Mouse (Mus musculus): ENCODE data around the gene Gm49416. TPM values are rescaled to one million over a fixed set of nuclear protein-coding genes. Genes with fewer than 3 reads are reported as not detected.

The Gm49416 gene
- total and polyA plus RNA-seq, 2 experiments from 2014 or later, result not detected

DNA sequence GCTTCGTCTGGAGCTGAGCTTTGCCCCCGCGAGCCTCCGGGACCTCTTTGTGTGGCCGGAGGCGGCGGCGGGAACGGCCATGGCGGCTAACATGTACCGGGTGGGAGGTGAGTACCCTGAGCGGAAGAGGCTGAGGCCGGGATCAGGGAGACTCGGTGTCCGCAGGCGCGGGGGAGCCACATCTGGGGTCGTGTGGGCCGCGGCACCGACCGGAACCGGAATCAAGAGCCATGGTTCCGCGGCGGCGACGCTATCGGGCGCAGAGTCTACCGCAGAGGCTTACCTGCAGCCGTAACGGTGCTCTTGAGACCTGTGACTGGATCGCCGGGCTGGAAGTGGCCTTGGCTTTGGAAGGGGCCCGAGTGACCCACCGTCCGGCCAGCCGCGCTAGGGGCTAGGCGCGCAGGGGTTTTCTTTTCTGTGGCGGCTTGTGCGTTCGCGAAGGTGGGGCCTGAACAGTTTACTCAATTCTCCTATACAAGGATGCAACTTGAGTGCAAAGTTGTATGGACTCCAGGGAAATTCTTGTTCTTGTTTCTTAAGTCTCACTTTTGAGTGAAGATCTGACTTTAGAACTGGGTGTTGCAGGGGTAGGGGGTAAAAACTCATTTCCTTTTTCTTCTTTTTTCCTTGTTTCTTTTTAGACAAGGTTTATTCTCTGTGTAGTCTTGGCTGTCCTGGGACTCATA lies 53.7 kb downstream of the Gm49416 start:
- H3K27me3 ChIP-seq (ENCODE audit: insufficient read depth, low read length), result no peaks in the 10 kb centered on the region
- TF ChIP-seq CTCF (IDR thresholded peaks at IDR 0.05), result no peak
- no peaks in the 10 kb centered on the region for H3K9me3 ChIP-seq (ENCODE audit: low read length)
- ATAC-seq (ENCODE audit: low FRiP score), result peak; percentile 79
- H3K4me3 ChIP-seq (ENCODE audit: low read depth, low read length), result peak overlapping the region; percentile 71
- under 1% methylated on average over 46 of the region's 46 CpGs for WGBS
- H3K36me3 ChIP-seq (ENCODE audit: insufficient read depth, low read length), result peaks cover 18% of the 10 kb centered on the region
- H3K4me2 ChIP-seq (ENCODE audit: low read depth, low read length, poor library complexity, severe bottlenecking), result peak overlapping the region; percentile 63
- DNase-seq (ENCODE audit: low spot score), result peak; percentile 50
- H3K27ac ChIP-seq (ENCODE audit: low read depth, low read length), result peak overlapping the region; percentile 95
- H3K9ac ChIP-seq (replicated peaks; ENCODE audit: low read length, poor library complexity, severe bottlenecking), result peak overlapping the region; percentile 87
- no peaks in the 10 kb centered on the region; the same call in 1 of the 2 replicates for H3K4me1 ChIP-seq (ENCODE audit: insufficient read depth, low read length)

- WGBS, result 69% methylated on average over 2 of the region's 2 CpGs
- peaks cover 25% of the 10 kb centered on the region for H3K36me3 ChIP-seq (ENCODE audit: insufficient read depth, low read length)
- H3K27ac ChIP-seq (ENCODE audit: low read depth, low read length), result no peak overlapping the region
Measured at GRCm38 (mm10) chr19:8943047-8943446, 54.3 kb downstream of the Gm49416 start.

GRCm38 (mm10) chr19:8944062-8944461 lies 55.3 kb downstream of the Gm49416 start:
- no peaks in the 10 kb centered on the region for H3K9me3 ChIP-seq (ENCODE audit: low read length)
- peaks cover 35% of the 10 kb centered on the region for H3K36me3 ChIP-seq (ENCODE audit: insufficient read depth, low read length)
- H3K27me3 ChIP-seq (ENCODE audit: insufficient read depth, low read length), result no peaks in the 10 kb centered on the region
- no peak for TF ChIP-seq CTCF (IDR thresholded peaks at IDR 0.05)
- no peak for ATAC-seq (ENCODE audit: low FRiP score)
- WGBS, result 66% methylated on average over 5 of the region's 5 CpGs
- H3K9ac ChIP-seq (replicated peaks; ENCODE audit: low read length, poor library complexity, severe bottlenecking), result 0 out of 2 replicates have a peak overlapping the region, but pooled peaks have one; percentile 29
- H3K4me3 ChIP-seq (ENCODE audit: low read depth, low read length), result no peak overlapping the region
- DNase-seq (ENCODE audit: low spot score), result no peak
- no peak overlapping the region for H3K27ac ChIP-seq (ENCODE audit: low read depth, low read length)
- no peak overlapping the region for H3K4me2 ChIP-seq (ENCODE audit: low read depth, low read length, poor library complexity, severe bottlenecking)
- no peaks in the 10 kb centered on the region; the same call in 1 of the 2 replicates for H3K4me1 ChIP-seq (ENCODE audit: insufficient read depth, low read length)

More at GRCm38 (mm10) chr19:8943047-8943446, 54.3 kb downstream of the Gm49416 start:
- H3K9me3 ChIP-seq (ENCODE audit: low read length), result no peaks in the 10 kb centered on the region
- H3K9ac ChIP-seq (replicated peaks; ENCODE audit: low read length, poor library complexity, severe bottlenecking), result peak overlapping the region; percentile 87; the same call in 1 of the 2 replicates
- peak overlapping the region; percentile 63 for H3K4me2 ChIP-seq (ENCODE audit: low read depth, low read length, poor library complexity, severe bottlenecking)
- ATAC-seq (ENCODE audit: low FRiP score) (no peak), DNase-seq (ENCODE audit: low spot score) (no peak)
- no peak for TF ChIP-seq CTCF (IDR thresholded peaks at IDR 0.05)
- H3K4me3 ChIP-seq (ENCODE audit: low read depth, low read length), result peak overlapping the region; percentile 71
- H3K27me3 ChIP-seq (ENCODE audit: insufficient read depth, low read length), result no peaks in the 10 kb centered on the region
- H3K4me1 ChIP-seq (ENCODE audit: insufficient read depth, low read length), result no peaks in the 10 kb centered on the region; the same call in 1 of the 2 replicates

GRCm38 (mm10) chr19:8944750-8945149 lies 56.0 kb downstream of the Gm49416 start:
- WGBS, result 36% methylated on average over 5 of the region's 5 CpGs
- Histone ChIP-seq H3K4me3 (ENCODE audit: low read depth, low read length) (no peak overlapping the region), H3K9me3 (ENCODE audit: low read length) (no peaks in the 10 kb centered on the region), H3K4me2 (ENCODE audit: low read depth, low read length, poor library complexity, severe bottlenecking) (no peak overlapping the region), H3K27ac (ENCODE audit: low read depth, low read length) (no peak overlapping the region), H3K27me3 (ENCODE audit: insufficient read depth, low read length) (no peaks in the 10 kb centered on the region), H3K9ac (replicated peaks; ENCODE audit: low read length, poor library complexity, severe bottlenecking) (peak overlapping the region; percentile 8; the same call in 1 of the 2 replicates), H3K36me3 (ENCODE audit: insufficient read depth, low read length) (peaks cover 39% of the 10 kb centered on the region), H3K4me1 (ENCODE audit: insufficient read depth, low read length) (no peaks in the 10 kb centered on the region; the same call in 1 of the 2 replicates)
- no peak for TF ChIP-seq CTCF (IDR thresholded peaks at IDR 0.05)
- ATAC-seq (ENCODE audit: low FRiP score), result no peak
- DNase-seq (ENCODE audit: low spot score), result peak; percentile 85

Small RNA genes within 50 kb of the gene (microRNA-seq; reads per million reads assigned to microRNA genes)
- not detected for gene Mir5136 (ENCODE audit: borderline number of aligned reads)

Other genes with a start within 250 kb of the Gm49416 start
Only the 30 nearest of the 33 such genes appear.
- 111 and 133 TPM in 2 replicates for gene Slc3a2, start 165.6 kb upstream of the Gm49416 start, total RNA-seq (2014; rRNA removed)
- gene Slc3a2, start 165.6 kb upstream of the Gm49416 start, polyA plus RNA-seq (2015; fragmentation: Nextera tagmentation; extraction: Ambion mirVana), result 212 and 223 TPM in 2 replicates
- gene Wdr74, start 153.1 kb upstream of the Gm49416 start, total RNA-seq (2014; rRNA removed), result 50.9 and 65.7 TPM in 2 replicates
- 85.9 and 88.2 TPM in 2 replicates for gene Wdr74, start 153.1 kb upstream of the Gm49416 start, polyA plus RNA-seq (2015; fragmentation: Nextera tagmentation; extraction: Ambion mirVana)
- gene 1700092M07Rik, start 148.2 kb upstream of the Gm49416 start, total RNA-seq (2014; rRNA removed), result not detected in 2 replicates
- gene 1700092M07Rik, start 148.2 kb upstream of the Gm49416 start, polyA plus RNA-seq (2015; fragmentation: Nextera tagmentation; extraction: Ambion mirVana), result 0.64 TPM in 1 of 2 replicates, not detected in the other
- 112 and 147 TPM in 2 replicates for gene Stx5a, start 147.5 kb upstream of the Gm49416 start, total RNA-seq (2014; rRNA removed)
- 104 and 106 TPM in 2 replicates for gene Stx5a, start 147.5 kb upstream of the Gm49416 start, polyA plus RNA-seq (2015; fragmentation: Nextera tagmentation; extraction: Ambion mirVana)
- gene Nxf1, start 131.9 kb upstream of the Gm49416 start, total RNA-seq (2014; rRNA removed), result 67.4 and 75.6 TPM in 2 replicates
- 90.0 and 92.8 TPM in 2 replicates for gene Nxf1, start 131.9 kb upstream of the Gm49416 start, polyA plus RNA-seq (2015; fragmentation: Nextera tagmentation; extraction: Ambion mirVana)
- gene Tmem223, start 117.9 kb upstream of the Gm49416 start, total RNA-seq (2014; rRNA removed), result 210 and 320 TPM in 2 replicates
- 202 and 230 TPM in 2 replicates for gene Tmem223, start 117.9 kb upstream of the Gm49416 start, polyA plus RNA-seq (2015; fragmentation: Nextera tagmentation; extraction: Ambion mirVana)
- gene Tmem179b, start 114.5 kb upstream of the Gm49416 start, total RNA-seq (2014; rRNA removed), result 20.4 and 27.3 TPM in 2 replicates
- 19.1 and 21.1 TPM in 2 replicates for gene Tmem179b, start 114.5 kb upstream of the Gm49416 start, polyA plus RNA-seq (2015; fragmentation: Nextera tagmentation; extraction: Ambion mirVana)
- 32.5 and 38.7 TPM in 2 replicates for gene Taf6l, start 102.5 kb upstream of the Gm49416 start, total RNA-seq (2014; rRNA removed)
- gene Taf6l, start 102.5 kb upstream of the Gm49416 start, polyA plus RNA-seq (2015; fragmentation: Nextera tagmentation; extraction: Ambion mirVana), result 25.2 and 26.4 TPM in 2 replicates
- gene Polr2g, start 90.3 kb upstream of the Gm49416 start, total RNA-seq (2014; rRNA removed), result 67.2 and 67.5 TPM in 2 replicates
- gene Polr2g, start 90.3 kb upstream of the Gm49416 start, polyA plus RNA-seq (2015; fragmentation: Nextera tagmentation; extraction: Ambion mirVana), result 163 and 171 TPM in 2 replicates
- 6.0 and 6.2 TPM in 2 replicates for gene Zbtb3, start 86.4 kb upstream of the Gm49416 start, total RNA-seq (2014; rRNA removed)
- gene Zbtb3, start 86.4 kb upstream of the Gm49416 start, polyA plus RNA-seq (2015; fragmentation: Nextera tagmentation; extraction: Ambion mirVana), result 3.2 and 4.5 TPM in 2 replicates
- 63.0 and 63.8 TPM in 2 replicates for gene Ttc9c, start 69.6 kb upstream of the Gm49416 start, total RNA-seq (2014; rRNA removed)
- gene Ttc9c, start 69.6 kb upstream of the Gm49416 start, polyA plus RNA-seq (2015; fragmentation: Nextera tagmentation; extraction: Ambion mirVana), result 38.8 and 45.3 TPM in 2 replicates
- gene Hnrnpul2, start 68.9 kb upstream of the Gm49416 start, total RNA-seq (2014; rRNA removed), result 25.9 and 36.2 TPM in 2 replicates
- gene Hnrnpul2, start 68.9 kb upstream of the Gm49416 start, polyA plus RNA-seq (2015; fragmentation: Nextera tagmentation; extraction: Ambion mirVana), result 4.6 and 5.5 TPM in 2 replicates
- gene AC129217.1, start 59.2 kb upstream of the Gm49416 start, total RNA-seq (2014; rRNA removed), result 5.6 and 12.7 TPM in 2 replicates
- not detected in 2 replicates for gene AC129217.1, start 59.2 kb upstream of the Gm49416 start, polyA plus RNA-seq (2015; fragmentation: Nextera tagmentation; extraction: Ambion mirVana)
- gene Bscl2, start 51.5 kb upstream of the Gm49416 start, total RNA-seq (2014; rRNA removed), result 112 and 121 TPM in 2 replicates
- gene Bscl2, start 51.5 kb upstream of the Gm49416 start, polyA plus RNA-seq (2015; fragmentation: Nextera tagmentation; extraction: Ambion mirVana), result 101 and 108 TPM in 2 replicates
- gene Gng3, start 49.7 kb upstream of the Gm49416 start, total RNA-seq (2014; rRNA removed), result 103 and 119 TPM in 2 replicates
- gene Gng3, start 49.7 kb upstream of the Gm49416 start, polyA plus RNA-seq (2015; fragmentation: Nextera tagmentation; extraction: Ambion mirVana), result 746 and 809 TPM in 2 replicates
- gene Lrrn4cl, start 38.2 kb upstream of the Gm49416 start, total RNA-seq (2014; rRNA removed), result 2.7 and 3.5 TPM in 2 replicates
- 2.0 and 2.1 TPM in 2 replicates for gene Lrrn4cl, start 38.2 kb upstream of the Gm49416 start, polyA plus RNA-seq (2015; fragmentation: Nextera tagmentation; extraction: Ambion mirVana)
- gene Ubxn1, start 17.4 kb upstream of the Gm49416 start, total RNA-seq (2014; rRNA removed), result 73.5 and 73.8 TPM in 2 replicates
- gene Ubxn1, start 17.4 kb upstream of the Gm49416 start, polyA plus RNA-seq (2015; fragmentation: Nextera tagmentation; extraction: Ambion mirVana), result 142 and 143 TPM in 2 replicates
- gene Uqcc3, start 8.0 kb upstream of the Gm49416 start, total RNA-seq (2014; rRNA removed), result 22.6 and 26.5 TPM in 2 replicates
- 64.2 and 65.0 TPM in 2 replicates for gene Uqcc3, start 8.0 kb upstream of the Gm49416 start, polyA plus RNA-seq (2015; fragmentation: Nextera tagmentation; extraction: Ambion mirVana)
- 4.2 and 6.6 TPM in 2 replicates for gene Lbhd1, start 5.2 kb upstream of the Gm49416 start, total RNA-seq (2014; rRNA removed)
- gene Lbhd1, start 5.2 kb upstream of the Gm49416 start, polyA plus RNA-seq (2015; fragmentation: Nextera tagmentation; extraction: Ambion mirVana), result 17.7 and 20.6 TPM in 2 replicates
- not detected in 2 replicates for gene Gm49403, start 5.0 kb upstream of the Gm49416 start, total RNA-seq (2014; rRNA removed)
- gene Gm49403, start 5.0 kb upstream of the Gm49416 start, polyA plus RNA-seq (2015; fragmentation: Nextera tagmentation; extraction: Ambion mirVana), result not detected in 2 replicates
- 17.8 and 23.7 TPM in 2 replicates for gene 1810009A15Rik, start 73 bp upstream of the Gm49416 start, total RNA-seq (2014; rRNA removed)
- 29.2 and 32.9 TPM in 2 replicates for gene 1810009A15Rik, start 73 bp upstream of the Gm49416 start, polyA plus RNA-seq (2015; fragmentation: Nextera tagmentation; extraction: Ambion mirVana)
- gene Ints5, start 4.1 kb downstream of the Gm49416 start, total RNA-seq (2014; rRNA removed), result 30.3 and 37.8 TPM in 2 replicates
- gene Ints5, start 4.1 kb downstream of the Gm49416 start, polyA plus RNA-seq (2015; fragmentation: Nextera tagmentation; extraction: Ambion mirVana), result 20.2 and 21.8 TPM in 2 replicates
- gene Ganab, start 9.1 kb downstream of the Gm49416 start, total RNA-seq (2014; rRNA removed), result 86.9 and 88.5 TPM in 2 replicates
- 49.4 and 49.8 TPM in 2 replicates for gene Ganab, start 9.1 kb downstream of the Gm49416 start, polyA plus RNA-seq (2015; fragmentation: Nextera tagmentation; extraction: Ambion mirVana)
- gene B3gat3, start 31.4 kb downstream of the Gm49416 start, total RNA-seq (2014; rRNA removed), result 111 TPM in 2 replicates
- gene B3gat3, start 31.4 kb downstream of the Gm49416 start, polyA plus RNA-seq (2015; fragmentation: Nextera tagmentation; extraction: Ambion mirVana), result 95.5 and 99.7 TPM in 2 replicates
- gene Rom1, start 40.4 kb downstream of the Gm49416 start, total RNA-seq (2014; rRNA removed), result 3.0 and 6.3 TPM in 2 replicates
- 2.7 and 3.5 TPM in 2 replicates for gene Rom1, start 40.4 kb downstream of the Gm49416 start, polyA plus RNA-seq (2015; fragmentation: Nextera tagmentation; extraction: Ambion mirVana)
- 6.3 and 9.3 TPM in 2 replicates for gene Eml3, start 40.6 kb downstream of the Gm49416 start, total RNA-seq (2014; rRNA removed)
- 8.7 and 9.0 TPM in 2 replicates for gene Eml3, start 40.6 kb downstream of the Gm49416 start, polyA plus RNA-seq (2015; fragmentation: Nextera tagmentation; extraction: Ambion mirVana)
- 64.3 and 65.6 TPM in 2 replicates for gene Mta2, start 52.9 kb downstream of the Gm49416 start, total RNA-seq (2014; rRNA removed)
- 73.6 and 77.9 TPM in 2 replicates for gene Mta2, start 52.9 kb downstream of the Gm49416 start, polyA plus RNA-seq (2015; fragmentation: Nextera tagmentation; extraction: Ambion mirVana)
- 18.1 and 19.0 TPM in 2 replicates for gene Tut1, start 64.9 kb downstream of the Gm49416 start, total RNA-seq (2014; rRNA removed)
- gene Tut1, start 64.9 kb downstream of the Gm49416 start, polyA plus RNA-seq (2015; fragmentation: Nextera tagmentation; extraction: Ambion mirVana), result 15.1 and 18.4 TPM in 2 replicates
- gene Eef1g, start 78.1 kb downstream of the Gm49416 start, total RNA-seq (2014; rRNA removed), result 496 and 583 TPM in 2 replicates
- gene Eef1g, start 78.1 kb downstream of the Gm49416 start, polyA plus RNA-seq (2015; fragmentation: Nextera tagmentation; extraction: Ambion mirVana), result 258 and 265 TPM in 2 replicates
- gene Ahnak, start 100.4 kb downstream of the Gm49416 start, total RNA-seq (2014; rRNA removed), result 13.0 and 19.2 TPM in 2 replicates
- gene Ahnak, start 100.4 kb downstream of the Gm49416 start, polyA plus RNA-seq (2015; fragmentation: Nextera tagmentation; extraction: Ambion mirVana), result 4.4 and 5.7 TPM in 2 replicates